Mouse (Mus musculus) c-Kit-positive CD71-positive TER-119-positive erythroid progenitor cells, embryonic 14.5 days (primary cell): Measurements from ENCODE around the gene Mid2.
"Not testable (repeated sequence)": the region's sequence is repeated elsewhere in the genome, so short reads cannot be mapped to it uniquely, and the experiment has no call there.

ENCODE experiments used
- DNase-seq: peaks from one replicate; pipeline ENCODE4 v3.0.0-alpha.2; 2013; ENCODE audit warnings: low spot score

Mid2 gene

DNA sequence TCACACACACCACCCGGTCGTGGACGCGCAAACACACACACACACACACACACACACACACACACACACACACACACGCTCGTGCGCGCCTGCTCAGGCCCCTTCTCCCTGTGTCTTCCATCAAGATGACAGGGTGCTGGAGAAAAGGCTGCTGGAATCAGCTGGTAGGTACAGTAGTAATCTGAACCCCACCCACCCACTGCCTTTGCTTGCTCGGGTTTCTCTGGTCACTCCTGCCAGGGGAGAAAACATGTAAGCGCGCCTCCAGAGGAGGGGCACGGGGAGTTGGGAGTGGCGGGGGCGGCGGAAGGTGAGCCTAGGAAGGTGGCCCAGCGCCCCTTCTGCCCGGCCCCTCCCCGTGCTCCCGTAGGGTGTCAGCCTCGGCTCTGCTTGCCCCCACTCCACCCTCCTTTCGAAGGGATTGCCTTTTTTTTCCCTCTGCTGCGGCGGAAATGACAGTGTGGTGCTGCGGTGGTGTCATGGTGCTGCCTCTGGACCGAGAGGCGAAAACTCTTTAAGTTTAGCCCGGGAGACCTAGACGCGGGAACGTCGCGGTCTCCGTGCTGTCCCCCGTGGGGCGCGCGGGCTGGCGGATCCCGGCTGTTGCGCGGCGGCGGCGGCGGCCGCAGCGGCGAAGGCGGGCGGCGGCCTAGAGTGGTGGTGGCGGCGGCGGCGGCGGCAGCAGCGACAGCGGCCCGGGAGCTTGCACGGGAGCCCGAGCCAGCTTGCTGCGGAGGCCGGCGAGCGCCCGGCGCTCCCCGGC is at the start of gene Mid2:
Gene Mid2 (plus strand): TSS at position 121 of the 763 bp plus-strand sequence.
- no peak for DNase-seq

DNA sequence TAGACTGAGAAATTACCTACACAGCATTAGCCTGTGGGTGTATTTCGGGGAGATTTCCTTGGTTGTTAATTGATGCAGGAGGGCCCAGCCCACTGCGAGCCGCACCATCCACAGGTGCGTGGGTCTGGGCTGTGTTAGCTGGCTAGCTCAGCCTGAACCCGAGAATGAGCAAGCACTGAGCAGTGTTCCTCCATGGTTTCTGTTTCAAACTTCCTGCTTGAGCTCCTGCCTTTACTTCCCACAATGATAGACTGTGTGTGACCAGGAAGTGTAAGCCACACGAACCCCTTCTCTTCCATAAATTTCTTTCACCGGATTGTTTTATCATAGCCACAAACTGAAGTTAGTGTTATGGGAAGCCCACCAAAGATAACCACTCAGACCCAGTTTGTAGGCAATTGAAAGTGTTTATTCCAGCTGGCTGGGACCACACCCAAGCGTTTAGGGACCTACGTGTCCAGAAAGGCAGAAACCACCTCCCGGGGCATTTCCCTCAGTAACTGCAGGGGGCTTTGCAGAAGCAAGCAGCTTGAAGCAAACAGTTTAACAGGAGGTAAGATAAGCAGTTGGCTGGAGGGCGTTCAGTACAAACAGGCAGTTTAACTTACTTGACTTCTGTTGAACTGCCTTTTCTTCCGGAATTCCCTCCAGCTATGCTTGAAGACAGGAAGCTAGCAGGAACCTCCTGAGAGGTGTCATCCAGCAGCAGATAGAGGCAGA is 39.4 kb upstream of the Mid2 start:
- DNase-seq: no peak

DNA sequence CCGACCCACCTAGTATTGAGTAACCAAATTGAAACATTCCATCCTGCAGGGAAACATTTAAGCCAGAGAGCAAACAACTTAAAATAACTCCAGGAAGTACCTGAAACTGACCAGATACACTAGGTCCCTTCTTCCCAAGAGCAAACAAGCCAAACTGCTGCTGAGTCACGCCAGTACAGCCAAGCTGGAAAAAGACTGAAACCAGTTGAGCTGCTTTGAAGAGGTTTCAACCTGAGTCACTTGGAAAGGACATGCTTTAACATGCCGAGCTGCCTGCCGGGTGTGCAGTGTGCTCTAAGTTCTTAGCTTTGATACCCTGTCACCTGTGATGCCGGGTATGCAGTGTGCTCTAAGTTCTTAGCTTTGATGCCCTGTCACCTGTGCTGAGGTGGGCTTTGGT is 26.4 kb upstream of the Mid2 start:
- DNase-seq: no peak

DNA sequence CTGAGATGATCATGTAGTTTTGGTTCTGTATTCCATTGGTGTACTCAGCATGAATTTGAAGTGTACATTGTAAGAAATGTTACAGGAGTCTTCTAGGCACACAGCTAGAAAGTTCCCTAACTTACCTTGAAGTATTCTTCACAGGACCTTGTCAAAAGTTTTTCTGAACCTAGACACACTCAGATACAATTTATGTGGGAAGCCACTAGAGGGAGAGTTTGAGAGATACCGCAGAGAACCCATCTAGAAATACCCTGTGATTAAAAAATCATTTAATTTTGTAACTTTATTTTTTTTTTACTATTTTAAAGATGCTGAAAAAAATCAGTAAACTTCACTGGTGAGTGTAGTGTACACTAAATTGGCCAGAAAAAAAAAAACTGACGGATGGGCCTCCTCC is 24.8 kb upstream of the Mid2 start:
- DNase-seq: no peak

DNA sequence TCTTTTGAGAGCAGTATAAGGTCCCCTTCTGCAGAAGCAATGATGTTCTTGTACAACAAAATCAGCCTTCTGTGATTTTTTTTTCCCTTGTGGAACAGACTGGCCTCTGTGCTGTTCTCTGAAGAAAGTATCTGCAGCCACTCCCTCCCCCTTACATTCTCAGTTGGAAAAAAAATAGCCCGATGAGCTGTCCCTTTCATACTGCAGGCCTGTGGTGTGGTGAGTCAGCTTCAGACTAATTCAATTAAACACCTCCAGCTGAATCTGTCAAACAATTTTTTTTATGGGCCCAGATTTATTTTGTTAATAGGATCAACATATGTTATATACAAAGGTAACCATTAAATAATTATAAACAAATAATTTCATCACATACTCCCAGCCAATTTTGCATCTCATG is 3.7 kb upstream of the Mid2 start:
- no peak for DNase-seq

DNA sequence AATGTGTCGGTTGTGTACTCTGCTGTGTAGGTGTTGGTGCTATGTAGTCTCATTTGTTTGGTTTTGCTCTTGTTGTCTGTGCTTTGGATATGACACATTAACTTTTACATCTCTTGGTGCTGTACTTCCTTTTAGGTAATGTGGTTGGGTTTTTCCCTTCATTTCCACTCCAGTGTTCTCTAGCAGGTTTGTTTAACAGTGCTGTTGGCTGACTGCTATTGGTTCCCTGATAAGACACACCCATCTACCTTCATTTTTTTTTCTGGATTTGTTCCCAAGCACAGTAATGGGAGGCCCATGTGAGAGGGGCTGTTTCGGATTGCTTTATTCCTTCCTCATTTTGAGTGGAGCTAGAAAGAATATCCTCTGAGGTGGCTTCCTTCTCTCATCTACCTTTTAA is 883 bp upstream of the Mid2 start:
- no peak for DNase-seq

DNA sequence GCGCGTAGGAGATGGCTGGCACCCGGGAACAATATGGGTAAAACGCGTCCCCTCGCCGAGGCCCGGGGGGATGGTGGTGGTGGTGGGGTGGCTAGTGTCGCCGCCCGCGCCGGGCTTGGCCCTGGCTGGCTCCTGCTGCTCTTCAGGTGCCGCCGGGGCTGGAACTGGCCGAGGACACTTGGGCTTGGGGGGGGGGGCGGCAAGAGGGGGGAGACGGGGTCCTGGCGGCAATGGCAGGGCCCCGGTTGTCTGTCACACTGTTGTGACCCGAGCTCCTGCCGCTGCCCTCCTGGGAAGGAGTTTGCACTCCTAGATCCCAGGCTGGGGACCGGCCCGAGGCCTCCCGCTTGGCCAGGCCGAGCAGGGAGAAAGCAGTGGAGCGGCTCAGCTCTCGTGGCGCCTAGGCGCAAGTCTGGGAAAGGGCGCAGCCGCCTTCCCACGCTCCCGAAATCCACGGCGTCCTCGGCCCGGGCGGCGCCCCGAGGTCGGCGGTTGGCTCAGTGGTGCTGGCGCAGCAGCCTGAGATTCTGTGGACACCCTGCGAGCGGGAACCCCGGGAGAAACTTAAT is 927 bp downstream of the Mid2 start:
- DNase-seq: no peak

DNA sequence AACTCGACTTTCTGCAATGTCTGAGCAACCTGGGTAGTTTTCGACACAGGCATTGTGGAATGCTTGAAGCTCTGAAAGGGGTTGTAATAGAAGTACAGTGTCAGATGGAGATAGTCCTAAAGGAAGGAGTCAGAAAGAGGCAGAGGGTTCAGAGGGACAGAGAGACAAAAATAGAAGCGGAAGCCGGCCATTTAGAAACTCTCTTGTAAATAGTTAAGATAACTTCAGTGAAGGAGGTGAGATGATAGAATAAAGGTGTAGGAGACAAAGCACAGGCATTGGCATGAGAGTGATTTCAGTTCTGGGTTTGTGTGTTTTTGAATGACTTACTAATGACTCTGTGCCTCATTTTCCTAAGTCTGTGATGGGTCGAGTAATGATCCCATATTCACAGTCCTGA is 11.0 kb downstream of the Mid2 start:
- DNase-seq: no peak

DNA sequence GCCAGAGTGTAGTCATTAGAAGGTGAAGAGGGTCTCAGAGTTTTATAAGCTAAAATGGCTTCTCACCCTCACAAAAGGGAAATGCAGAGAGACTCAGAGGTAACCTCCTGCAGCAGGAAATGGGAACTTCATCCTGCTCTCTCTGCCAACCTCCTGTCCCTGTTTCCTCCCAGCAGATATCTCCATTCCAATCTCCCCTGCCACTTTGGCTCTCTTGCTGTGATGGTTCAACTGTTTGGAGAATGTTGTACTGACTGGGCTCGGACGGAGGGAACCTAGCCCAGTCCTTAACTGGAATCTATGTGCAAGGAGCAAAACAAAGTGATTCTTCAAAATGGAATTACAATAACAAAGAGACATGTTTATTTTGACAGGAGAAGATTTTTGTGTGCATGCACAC is 23.9 kb downstream of the Mid2 start:
- DNase-seq: no peak

DNA sequence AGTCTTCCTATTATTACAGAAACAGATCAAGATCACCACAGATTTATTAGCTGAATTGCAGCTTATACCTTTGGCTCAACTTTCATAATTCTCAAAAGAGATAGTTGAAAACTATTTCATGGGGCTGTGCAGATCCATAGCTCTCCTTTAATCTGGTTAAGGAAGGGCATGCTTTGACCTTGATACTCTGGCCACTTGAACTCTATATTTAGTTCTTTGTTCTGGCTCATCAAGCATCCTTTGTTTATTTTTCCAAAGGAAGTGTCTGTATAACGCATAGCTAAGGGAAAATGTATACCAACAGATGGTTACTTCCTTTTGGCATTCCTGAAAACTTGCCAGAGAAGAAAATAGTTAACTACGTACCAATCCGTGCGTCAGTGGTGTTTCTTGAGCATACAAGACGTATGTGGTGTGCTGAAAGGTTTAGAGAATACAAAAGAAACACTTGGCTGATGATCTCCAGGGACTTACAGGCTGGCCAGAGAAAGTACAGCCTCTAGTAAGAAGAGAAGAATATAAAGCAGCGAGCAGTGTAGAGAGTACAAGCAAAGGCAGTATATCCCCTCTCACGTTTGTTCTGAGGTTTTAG is 33.6 kb downstream of the Mid2 start:
- DNase-seq: not testable (repeated sequence)

DNA sequence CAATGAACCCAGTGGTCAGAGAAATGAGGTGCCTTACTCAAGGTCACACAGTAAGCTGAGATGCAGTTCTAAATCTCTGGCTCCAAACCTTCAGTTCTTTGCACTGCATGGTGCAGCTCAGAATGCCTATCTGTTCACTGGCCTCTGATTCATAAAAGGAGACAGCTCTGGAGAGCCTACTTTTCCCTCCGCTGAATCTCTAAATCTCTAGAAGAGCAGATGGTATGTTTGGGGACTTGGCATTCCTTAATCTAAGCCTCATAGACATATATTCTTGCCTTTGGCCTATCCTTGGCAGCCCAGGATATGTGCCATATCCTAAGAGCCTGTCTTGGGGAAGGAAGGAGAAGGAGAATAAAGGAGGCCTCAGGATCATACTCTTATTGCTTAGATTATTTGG is 38.8 kb downstream of the Mid2 start:
- no peak for DNase-seq

DNA sequence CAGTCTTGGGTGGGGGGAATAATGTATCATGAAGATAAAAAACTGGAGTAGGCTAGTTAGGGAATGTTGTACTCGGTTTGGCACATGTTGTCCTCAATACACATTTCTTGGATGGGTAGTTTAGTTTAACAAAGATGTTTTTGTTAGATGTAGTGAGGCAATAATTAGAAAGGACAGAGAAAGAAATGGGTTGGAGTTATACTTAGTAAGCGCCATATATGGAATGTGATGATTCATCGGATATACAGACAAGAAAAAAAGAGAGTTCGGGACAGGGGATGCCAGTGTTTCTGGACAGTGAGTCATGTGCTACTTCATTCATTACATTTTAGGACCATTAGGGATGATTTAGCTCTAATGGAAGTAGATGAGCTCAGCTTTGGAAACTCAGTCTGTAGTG is 41.7 kb downstream of the Mid2 start:
- no peak for DNase-seq

DNA sequence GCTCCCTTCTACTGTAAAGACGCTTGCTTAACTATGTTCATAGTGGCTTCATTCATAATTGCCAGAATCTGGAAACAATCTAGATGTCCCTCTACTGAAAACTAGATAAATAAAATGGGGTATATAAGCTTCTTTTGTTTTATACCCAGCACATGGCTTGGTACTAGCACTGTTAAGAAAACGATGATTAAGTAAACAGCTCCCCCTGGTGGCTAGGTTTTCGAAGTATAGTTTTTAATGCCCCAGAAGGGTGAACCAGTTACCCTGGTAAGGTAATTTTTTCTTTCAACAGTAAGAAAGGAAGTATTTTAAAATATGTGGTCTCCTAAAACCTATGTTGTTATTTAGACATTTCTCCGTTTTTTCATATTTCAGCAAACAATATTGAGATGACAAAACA is 58.0 kb downstream of the Mid2 start:
- DNase-seq: peak; percentile 37

DNA sequence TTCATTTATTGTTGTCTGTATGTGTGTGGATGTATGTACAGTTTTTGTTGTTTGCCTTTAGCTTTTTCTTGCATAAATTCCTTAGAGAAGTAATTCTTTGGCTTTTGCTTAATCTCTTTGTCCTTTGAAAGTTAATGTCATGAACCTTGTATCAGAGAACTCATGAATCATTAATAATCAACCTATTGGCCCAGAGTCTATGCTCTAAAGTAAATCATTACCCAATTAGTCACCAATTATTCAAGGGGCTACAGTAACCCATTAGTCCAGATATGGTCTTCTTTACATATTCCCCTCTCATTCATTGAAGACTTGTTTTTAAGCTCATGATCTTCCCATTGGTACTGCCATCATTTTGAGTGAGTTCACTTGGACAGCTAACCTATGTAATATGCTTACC is 74.6 kb downstream of the Mid2 start:
- DNase-seq: no peak

DNA sequence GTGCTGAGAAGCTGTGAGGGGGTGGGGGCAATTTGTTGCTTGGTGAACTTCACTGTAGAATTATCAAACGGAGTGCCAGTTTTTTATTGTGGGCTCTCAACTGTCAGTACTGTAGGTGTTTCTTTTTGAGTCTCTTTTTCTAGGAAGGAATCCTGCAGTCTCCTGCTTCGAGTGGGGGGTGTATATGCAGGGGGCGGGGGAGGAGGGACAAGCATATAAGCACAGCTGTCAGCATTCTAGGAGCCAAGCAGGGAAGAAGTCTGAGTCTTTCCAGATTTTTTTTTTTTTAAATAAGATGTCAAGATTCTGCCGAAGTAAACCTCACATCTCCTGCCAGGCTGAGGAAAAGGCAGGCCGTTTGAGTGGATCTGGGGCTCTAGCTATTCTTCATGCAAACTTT is 78.8 kb downstream of the Mid2 start:
- no peak for DNase-seq

DNA sequence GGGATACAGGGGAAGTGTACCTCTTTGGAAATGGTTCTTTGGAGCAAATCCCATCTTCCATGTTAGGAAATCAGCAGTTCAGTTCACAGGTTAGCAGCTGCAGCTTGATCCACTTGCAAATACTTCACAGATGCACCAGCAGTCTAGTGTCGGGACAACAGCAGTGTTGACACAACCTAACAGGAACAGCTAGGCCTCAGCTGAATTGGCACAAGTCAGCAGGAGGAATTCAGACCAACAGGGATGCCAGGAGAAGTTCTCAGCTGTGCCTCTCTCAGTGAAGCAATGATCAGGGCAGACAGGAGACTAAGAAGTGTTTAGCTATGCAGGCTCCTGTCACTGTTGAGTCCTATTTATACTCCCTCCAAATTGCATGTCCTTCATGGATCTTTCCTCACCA is 105.4 kb downstream of the Mid2 start:
- DNase-seq: no peak

DNA sequence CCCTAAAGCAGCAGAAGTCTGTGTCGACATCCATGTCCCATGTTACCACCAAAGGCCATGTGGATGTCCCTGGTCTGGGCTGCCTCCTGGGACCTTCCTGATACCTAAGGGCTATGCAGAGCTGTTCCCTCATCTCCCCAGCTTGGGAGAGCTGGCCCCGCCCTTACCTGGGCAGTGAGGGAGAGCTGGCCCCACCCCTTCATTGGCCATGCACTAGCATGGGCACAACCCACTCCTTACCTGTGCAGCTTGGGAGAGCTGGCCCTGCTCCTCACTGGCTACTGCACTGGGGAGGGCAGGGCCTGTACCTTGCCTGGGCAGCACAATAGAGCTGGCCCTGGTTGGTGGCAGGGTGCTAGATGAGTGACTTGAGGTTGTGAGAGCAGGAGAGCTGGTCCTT is 140.9 kb downstream of the Mid2 start:
- no peak for DNase-seq

DNA sequence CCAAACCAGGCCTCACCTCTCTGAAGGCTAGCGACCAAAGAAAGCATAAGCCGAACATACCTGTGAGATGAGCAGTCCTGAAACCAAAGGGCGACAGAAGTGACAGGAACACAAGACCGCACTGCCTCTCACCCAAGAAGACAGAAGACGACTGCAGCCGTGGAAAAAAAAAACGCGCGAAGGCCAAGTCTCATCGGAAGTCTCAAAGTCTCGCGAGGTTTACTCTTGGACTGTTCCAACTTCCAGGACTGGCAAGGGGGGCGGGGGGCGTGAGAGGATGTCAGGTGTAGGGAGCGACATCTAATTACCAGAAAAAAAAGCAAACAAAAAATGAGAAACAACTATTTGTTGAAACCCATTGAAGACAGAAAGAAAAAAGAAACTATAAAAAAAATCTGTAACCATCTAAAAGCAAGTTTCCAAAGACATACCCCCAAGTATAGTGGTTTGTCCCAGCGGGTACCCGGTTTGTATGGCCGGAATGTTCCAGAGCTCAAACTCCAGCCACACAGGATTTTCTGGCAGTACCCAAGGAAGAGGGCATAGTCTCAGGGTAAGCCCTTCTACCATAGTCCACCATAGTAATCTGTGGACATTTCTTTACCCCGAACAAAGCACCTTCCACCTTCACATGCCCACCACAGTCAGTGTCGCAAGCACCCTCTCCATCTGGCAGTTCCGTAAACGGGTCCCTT is 149.1 kb downstream of the Mid2 start, which contains the start of gene Tex13b:
Gene Tex13b (minus strand): TSS at position 122 of the 695 bp plus-strand sequence.
- DNase-seq: no peak
